8 mouse cellular contexts compared by ENCODE assay signal in the genomic region with DNA sequence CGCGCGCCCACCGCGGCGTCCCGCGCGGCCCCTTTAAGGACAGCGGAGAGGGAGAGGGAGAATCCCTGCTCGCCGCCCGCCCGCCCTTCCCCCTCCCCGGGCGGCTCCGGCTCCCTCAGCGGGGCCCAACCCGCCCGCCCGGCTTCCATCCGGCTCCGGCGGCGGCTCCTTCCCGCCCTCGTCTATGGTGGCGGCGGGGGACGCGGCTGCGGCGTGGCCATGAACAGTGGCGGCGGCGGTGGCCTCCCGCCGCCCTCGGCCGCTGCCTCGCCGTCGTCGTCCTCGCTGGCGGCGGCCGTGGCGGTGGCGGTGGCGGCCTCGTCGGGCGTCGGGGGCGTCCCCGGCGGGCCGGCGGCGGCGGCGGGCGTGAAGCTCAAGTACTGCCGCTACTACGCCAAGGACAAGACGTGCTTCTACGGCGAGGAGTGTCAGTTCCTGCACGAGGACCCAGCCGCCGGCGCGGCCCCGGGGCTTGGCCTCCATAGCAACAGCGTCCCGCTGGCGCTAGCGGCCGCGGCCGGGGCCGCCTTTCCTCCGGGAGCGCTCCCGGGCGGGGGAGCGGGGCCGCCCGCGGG. TPM values are rescaled to one million over a fixed set of nuclear protein-coding genes. Genes with fewer than 3 reads are reported as not detected.
DNase-seq lines count a peak whose midpoint lies in the region; ATAC-seq and TF ChIP-seq lines count a peak whose summit lies in the region.

No protein-coding gene starts in this region.

- peaks cover 13% of the 10 kb centered on the region for H3K4me1 ChIP-seq in cortical plate, adult 2 months (ENCODE audit: control insufficient read depth, insufficient read depth, low read length)
- H3K4me1 ChIP-seq in kidney, embryonic 15.5 days, result peaks cover 43% of the 10 kb centered on the region
- peaks cover 27% of the 10 kb centered on the region for H3K4me1 ChIP-seq in neural tube, embryonic 14.5 days (ENCODE audit: control insufficient read depth, insufficient read depth, low read length)

- peak overlapping the region; percentile 64 for H3K4me2 ChIP-seq in kidney, embryonic 15.5 days
- peak overlapping the region; percentile 84 for H3K4me2 ChIP-seq in neural tube, embryonic 14.5 days (ENCODE audit: low read depth, low read length)

- TF ChIP-seq CTCF in cortical plate, adult 2 months (IDR thresholded peaks at IDR 0.05; ENCODE audit: extremely low read depth, insufficient read depth, low read length), result no peak

- H3K4me3 ChIP-seq in cortical plate, adult 2 months (ENCODE audit: insufficient read depth, low read length), result peak overlapping the region; percentile 51
- H3K4me3 ChIP-seq in kidney, embryonic 15.5 days (replicated peaks), result peak overlapping the region; percentile 85
- H3K4me3 ChIP-seq in neural tube, embryonic 14.5 days (ENCODE audit: low read depth, low read length), result peak overlapping the region; percentile 98

- peak overlapping the region; percentile 97 for H3K9ac ChIP-seq in kidney, embryonic 15.5 days
- H3K9ac ChIP-seq in neural tube, embryonic 14.5 days (replicated peaks; ENCODE audit: low read depth, low read length), result peak overlapping the region; percentile 90

- H3K27ac ChIP-seq in cortical plate, adult 2 months (ENCODE audit: insufficient read depth, low read length), result peak overlapping the region; percentile 97
- H3K27ac ChIP-seq in kidney, embryonic 15.5 days, result peak overlapping the region; percentile 99
- peak overlapping the region; percentile 95 for H3K27ac ChIP-seq in neural tube, embryonic 14.5 days (ENCODE audit: low read depth, low read length)

- ATAC-seq in kidney, embryonic 15.5 days (replicated peaks; ENCODE audit: low FRiP score), result peak; percentile 92
- ATAC-seq in neural tube, embryonic 14.5 days (ENCODE audit: low read depth), result peak; percentile 88

- H3K36me3 ChIP-seq in kidney, embryonic 15.5 days, result peaks cover 7% of the 10 kb centered on the region; the same call in 1 of the 2 replicates
- no peaks in the 10 kb centered on the region for H3K36me3 ChIP-seq in neural tube, embryonic 14.5 days (ENCODE audit: control insufficient read depth, insufficient read depth, low read length)

- peak; percentile 33 to 34 for DNase-seq in thymus, adult 18-20 months
- DNase-seq in thymus, postnatal 4 days, result no peak
- DNase-seq in gastrocnemius, postnatal 25 days, result peak; percentile 47
- DNase-seq in lung, adult 18-20 months, result peak; percentile 39 to 41
- peak; percentile 58 for DNase-seq in thymus, postnatal 25 days

- no peak for TF ChIP-seq POLR2A in cortical plate, adult 2 months (IDR thresholded peaks at IDR 0.05; ENCODE audit: extremely low read depth, insufficient read depth, low read length)

- WGBS in kidney, embryonic 15.5 days, result 1% methylated on average over 38 of the region's 91 CpGs
- WGBS in neural tube, embryonic 14.5 days, result under 1% methylated on average over 46 of the region's 91 CpGs

- no peaks in the 10 kb centered on the region for H3K27me3 ChIP-seq in kidney, embryonic 15.5 days
- peaks cover 2% of the 10 kb centered on the region; the same call in 1 of the 2 replicates for H3K27me3 ChIP-seq in neural tube, embryonic 14.5 days (ENCODE audit: control insufficient read depth, insufficient read depth, low read length)

- no peaks in the 10 kb centered on the region for H3K9me3 ChIP-seq in kidney, embryonic 15.5 days (replicated peaks)
- no peaks in the 10 kb centered on the region for H3K9me3 ChIP-seq in neural tube, embryonic 14.5 days (ENCODE audit: control insufficient read depth, low read length)

RNA-seq across cellular contexts. Expression of gene Pan3, which starts 0.5 kb away (rescaled TPM):
- 51.2 and 52.9 TPM in 2 replicates for polyA plus RNA-seq in cortical plate, adult 2 months (2012; rRNA removed)
- total RNA-seq in gastrocnemius, postnatal 25 days (2021), result 10 to 100 TPM; 17.4 to 26.1 TPM
- 73.7 and 77.6 TPM in 2 replicates for polyA plus RNA-seq in kidney, embryonic 15.5 days (2015; fragmentation: Nextera tagmentation; extraction: Ambion mirVana)
- 54.5 and 62.8 TPM in 2 replicates for polyA plus RNA-seq in neural tube, embryonic 14.5 days (2014; fragmentation: Nextera tagmentation; extraction: Ambion mirVana)

RNA-seq across cellular contexts. Expression of gene Flt3, which starts 30.2 kb away (rescaled TPM):
- 6.9 and 8.8 TPM in 2 replicates for polyA plus RNA-seq in cortical plate, adult 2 months (2012; rRNA removed)
- total RNA-seq in gastrocnemius, postnatal 25 days (2021), result not detected
- 0.05 and 0.18 TPM in 2 replicates for polyA plus RNA-seq in kidney, embryonic 15.5 days (2015; fragmentation: Nextera tagmentation; extraction: Ambion mirVana)
- polyA plus RNA-seq in neural tube, embryonic 14.5 days (2014; fragmentation: Nextera tagmentation; extraction: Ambion mirVana), result 0.72 and 1.9 TPM in 2 replicates
